Mouse (Mus musculus) megakaryocyte, embryonic 14.5 days (primary cell): ENCODE data around the gene Fam78b.

Experiments used
- FLI1 ChIP-seq: IDR thresholded peaks from 2 replicates; pipeline ENCODE4 v1.6.1; 2012; ENCODE audit warnings: low read length, inconsistent platforms, mixed read lengths
- GATA1 ChIP-seq: IDR thresholded peaks from 3 replicates; pipeline ENCODE4 v1.6.1; 2012; ENCODE audit warnings: mixed read lengths, low read length, inconsistent platforms, borderline replicate concordance

DNA sequence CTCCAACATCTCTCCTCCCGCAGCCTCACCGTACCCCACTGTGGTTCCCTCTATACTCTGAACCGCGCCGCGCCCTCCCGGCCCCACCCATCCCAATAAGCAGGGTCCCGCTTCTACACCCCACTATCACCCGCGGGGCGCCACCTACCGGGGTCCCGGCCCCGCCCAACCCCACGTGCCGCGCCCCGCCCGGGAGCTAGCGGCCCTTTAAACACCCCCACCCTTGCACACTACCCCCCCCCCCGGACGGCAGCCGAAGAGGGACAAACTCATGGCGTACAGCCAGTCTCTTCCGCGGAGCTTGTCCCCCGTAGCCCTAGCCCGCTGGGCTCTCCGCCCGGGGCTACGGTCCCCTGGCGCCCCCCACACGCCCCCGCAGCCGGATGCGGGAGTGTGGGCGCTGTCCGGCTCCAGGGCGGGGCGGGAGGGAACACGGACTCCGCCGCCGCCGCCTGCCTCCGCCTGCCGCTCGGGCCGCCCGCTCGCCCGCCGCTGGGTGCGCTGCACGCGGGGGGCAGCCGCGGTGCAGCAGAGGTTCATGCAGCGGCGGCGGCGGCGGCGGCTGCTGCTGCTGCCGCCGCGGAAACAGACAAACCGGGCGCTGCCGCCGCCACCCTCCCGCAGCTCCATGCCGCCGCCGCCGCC is 566 bp upstream of the Fam78b start:
- no peak for TF ChIP-seq FLI1
- no peak for TF ChIP-seq GATA1
